Mouse (Mus musculus) activated CD4-positive, CD25-positive, alpha-beta regulatory T cell, adult 4 months (primary cell): ENCODE results near the gene Brwd1. TPM values are rescaled to one million over a fixed set of nuclear protein-coding genes. Genes with fewer than 3 reads are reported as not detected.
"Not testable (repeated sequence)": the region's sequence is repeated elsewhere in the genome, so short reads cannot be mapped to it uniquely, and the experiment has no call there.

Source experiments
- ATAC-seq: one replicate; pipeline ENCODE4 v1.8.0; 2017
- polyA plus RNA-seq, 2 experiments: library from polyadenylated mRNA; unstranded; fragments of 100-300 nt; shearing (Covaris generic); gene quantifications; one replicate each; pipeline ENCODE4 v1.2.1; 2017

The Brwd1 gene
- polyA plus RNA-seq, 2 experiments from 2014 or later = 31.3 to 31.5 TPM

GRCm38 (mm10) chr16:96080524-96080923 is 1.8 kb downstream of the Brwd1 start:
- no peak for ATAC-seq

DNA sequence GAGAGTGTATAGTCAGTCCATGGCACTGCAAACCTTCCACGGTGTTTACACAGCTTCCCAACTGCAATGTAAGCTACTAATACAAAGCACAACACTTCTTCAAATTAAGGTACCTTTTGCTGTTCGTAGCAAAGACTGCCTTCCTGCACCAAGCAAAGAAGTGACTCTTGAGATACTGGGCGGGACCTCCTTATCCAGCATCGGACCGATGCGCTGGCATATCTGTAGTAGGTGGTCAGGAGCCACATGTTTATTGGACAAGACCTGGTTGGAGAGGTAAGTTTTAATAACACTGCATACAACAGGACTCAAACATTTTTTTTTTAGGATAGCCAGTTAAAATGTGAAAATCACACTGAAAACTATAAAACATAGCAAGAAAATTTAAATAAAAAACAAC is 14.0 kb downstream of the Brwd1 start:
- no peak for ATAC-seq

GRCm38 (mm10) chr16:96066174-96066573 is 16.2 kb downstream of the Brwd1 start:
- ATAC-seq = no peak

DNA sequence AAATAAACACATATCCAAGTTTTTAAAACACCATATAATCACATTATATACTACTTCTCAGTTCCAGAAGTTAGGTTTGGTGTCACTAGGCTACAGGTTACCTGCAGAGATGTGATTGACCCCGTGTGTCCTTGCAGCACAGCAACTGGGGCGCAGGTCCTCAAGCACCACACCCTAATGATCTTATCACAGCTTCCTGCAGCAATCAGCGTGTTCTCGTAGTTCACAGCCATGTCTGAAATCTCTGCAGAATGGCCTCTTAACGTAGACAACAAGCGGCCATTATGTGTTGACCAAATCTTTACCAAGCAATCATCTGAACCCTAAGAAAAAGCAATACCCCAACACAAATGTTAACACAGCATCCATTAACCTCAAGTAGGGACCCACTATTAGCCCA is 17.7 kb downstream of the Brwd1 start:
- no peak for ATAC-seq

GRCm38 (mm10) chr16:96044096-96044495 is 38.2 kb downstream of the Brwd1 start:
- ATAC-seq = no peak

GRCm38 (mm10) chr16:96040691-96041090 is 41.6 kb downstream of the Brwd1 start:
- no peak for ATAC-seq

DNA sequence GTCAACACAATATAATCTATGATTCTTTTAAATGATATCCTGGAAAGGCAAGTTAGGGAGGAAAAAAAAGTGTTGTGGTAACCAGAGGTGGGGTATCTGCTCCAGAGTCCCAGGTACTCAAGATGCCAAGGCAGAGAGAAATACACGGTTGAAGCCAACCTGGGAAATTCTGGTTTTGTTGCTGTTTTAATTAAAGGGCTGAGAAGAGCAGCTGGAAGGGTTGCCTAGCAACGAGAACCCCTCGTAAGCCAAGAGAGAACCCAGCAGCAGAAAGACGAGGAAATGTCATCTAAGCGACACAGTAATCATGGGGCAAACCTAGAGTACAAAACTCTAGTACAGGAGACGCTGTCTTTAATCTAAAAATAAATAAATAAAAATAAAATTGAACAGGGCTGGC is 42.8 kb downstream of the Brwd1 start:
- no peak for ATAC-seq

DNA sequence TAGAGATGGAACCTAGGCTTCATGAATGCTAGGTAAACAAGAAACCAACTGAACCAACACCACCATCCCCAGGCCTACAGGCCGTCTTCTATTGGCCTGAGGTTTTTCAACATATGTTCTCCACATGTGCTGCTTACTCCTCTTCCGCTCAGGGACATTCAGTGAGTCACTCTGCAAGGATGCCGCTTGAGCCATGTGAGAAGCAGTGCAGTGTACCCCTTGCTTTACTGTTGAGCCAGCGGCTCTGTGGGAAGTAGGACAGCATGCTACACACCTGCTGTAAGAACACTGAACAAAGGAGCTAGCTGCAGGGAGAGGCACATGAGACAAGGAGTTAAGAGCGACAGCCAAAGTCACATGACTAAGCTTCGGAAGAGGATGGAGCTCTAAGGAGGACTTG is 47.9 kb downstream of the Brwd1 start:
- no peak for ATAC-seq

GRCm38 (mm10) chr16:96032368-96033043 is 49.8 kb downstream of the Brwd1 start:
- ATAC-seq = no peak

DNA sequence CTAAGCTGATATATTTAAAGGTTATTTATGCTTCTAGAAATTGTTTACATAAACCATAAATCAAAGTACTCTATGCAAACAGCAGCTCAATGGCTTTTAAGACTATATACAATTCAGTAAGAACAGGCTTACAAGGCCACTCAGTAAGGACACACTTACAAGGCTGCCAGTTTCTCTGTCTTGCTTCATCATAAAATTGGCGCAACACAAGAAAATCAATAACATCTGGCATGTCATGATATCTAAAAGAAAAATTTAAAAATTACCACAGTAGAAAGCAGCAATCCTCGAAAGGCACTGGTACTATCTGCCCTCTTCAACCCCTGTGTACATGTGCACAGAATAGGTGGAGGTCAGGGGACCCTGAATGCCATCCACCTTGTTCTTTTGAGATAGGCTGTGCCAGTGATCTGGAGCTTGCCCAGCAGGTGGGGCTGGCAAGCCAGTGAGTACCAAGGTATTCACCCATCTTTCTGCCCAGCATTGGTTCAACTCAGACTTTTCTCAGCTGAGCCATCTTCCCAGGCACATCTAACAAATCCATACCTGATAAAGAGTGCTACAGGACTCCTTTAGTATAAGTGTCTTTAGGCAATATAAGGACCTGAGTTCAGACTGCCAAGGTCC is 51.7 kb downstream of the Brwd1 start:
- no peak for ATAC-seq

DNA sequence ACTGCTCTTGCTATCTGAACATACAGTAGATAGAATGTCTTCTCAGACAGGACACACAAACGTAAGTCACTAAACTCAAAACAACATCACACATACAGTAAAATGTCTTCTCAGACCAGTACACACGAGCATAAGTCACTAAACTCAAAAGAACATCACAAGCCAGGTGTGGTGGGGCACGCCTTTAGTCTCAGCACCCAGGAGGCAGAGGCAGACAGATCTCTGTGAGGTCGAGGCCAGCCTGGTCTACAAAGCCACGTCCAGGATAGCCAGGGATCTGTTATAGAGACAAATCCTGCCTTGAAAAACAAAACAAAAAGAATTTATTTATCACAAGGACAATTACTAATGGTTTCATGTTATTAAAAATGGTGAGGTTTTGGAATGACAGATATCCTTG is 56.1 kb downstream of the Brwd1 start:
- no peak for ATAC-seq

DNA sequence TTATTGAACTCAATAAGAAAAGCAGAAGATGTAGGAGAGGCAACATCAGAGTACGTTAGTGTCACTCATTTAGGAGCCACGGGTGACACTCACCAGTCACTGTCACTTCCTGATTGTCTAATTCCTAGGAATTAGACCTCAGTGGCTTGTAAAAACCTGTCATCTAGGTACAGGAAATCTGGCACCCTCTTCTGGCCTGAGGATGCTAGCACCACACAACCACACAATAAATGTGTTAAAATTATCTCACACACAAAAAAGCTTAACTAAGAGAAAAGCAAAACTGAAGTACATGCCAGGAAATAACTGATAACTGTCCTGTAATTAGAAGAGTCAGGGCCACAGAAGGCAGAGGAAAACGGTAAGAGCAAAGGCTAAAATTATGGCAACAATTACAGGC is 57.1 kb downstream of the Brwd1 start:
- no peak for ATAC-seq

- ATAC-seq = no peak
These were observed 61.3 kb downstream of the Brwd1 start for GRCm38 (mm10) chr16:96021045-96021444.

- not testable (repeated sequence) for ATAC-seq
These were observed 73.2 kb downstream of the Brwd1 start for GRCm38 (mm10) chr16:96009124-96009523.

- ATAC-seq = not testable (repeated sequence)
These were observed 78.0 kb downstream of the Brwd1 start for GRCm38 (mm10) chr16:96004278-96004677.

- peak; percentile 89 for ATAC-seq
These were observed 83.0 kb downstream of the Brwd1 start for GRCm38 (mm10) chr16:95999291-95999690.

GRCm38 (mm10) chr16:95996156-95996555 is 86.2 kb downstream of the Brwd1 start:
- no peak for ATAC-seq

- ATAC-seq = not testable (repeated sequence)
These were observed 87.8 kb downstream of the Brwd1 start for GRCm38 (mm10) chr16:95994576-95994975.

DNA sequence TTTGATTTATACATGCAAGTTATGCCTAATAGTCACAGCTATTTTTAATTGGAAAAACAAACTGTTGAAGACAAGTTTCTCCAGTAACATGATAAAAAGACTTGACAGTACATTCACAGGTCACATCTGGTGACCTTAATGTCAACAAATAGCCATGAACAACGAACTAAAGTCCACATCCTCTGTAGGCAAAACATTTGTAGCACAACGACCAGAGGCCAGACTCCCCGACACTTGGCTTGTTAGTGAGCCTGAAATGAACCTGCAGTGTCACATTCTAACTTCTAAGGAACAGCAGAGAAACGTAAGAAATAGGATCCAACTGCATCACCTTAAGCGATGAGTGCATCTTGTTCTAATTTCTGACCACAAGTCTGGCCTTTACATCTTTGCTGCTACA is 89.7 kb downstream of the Brwd1 start:
- no peak for ATAC-seq

DNA sequence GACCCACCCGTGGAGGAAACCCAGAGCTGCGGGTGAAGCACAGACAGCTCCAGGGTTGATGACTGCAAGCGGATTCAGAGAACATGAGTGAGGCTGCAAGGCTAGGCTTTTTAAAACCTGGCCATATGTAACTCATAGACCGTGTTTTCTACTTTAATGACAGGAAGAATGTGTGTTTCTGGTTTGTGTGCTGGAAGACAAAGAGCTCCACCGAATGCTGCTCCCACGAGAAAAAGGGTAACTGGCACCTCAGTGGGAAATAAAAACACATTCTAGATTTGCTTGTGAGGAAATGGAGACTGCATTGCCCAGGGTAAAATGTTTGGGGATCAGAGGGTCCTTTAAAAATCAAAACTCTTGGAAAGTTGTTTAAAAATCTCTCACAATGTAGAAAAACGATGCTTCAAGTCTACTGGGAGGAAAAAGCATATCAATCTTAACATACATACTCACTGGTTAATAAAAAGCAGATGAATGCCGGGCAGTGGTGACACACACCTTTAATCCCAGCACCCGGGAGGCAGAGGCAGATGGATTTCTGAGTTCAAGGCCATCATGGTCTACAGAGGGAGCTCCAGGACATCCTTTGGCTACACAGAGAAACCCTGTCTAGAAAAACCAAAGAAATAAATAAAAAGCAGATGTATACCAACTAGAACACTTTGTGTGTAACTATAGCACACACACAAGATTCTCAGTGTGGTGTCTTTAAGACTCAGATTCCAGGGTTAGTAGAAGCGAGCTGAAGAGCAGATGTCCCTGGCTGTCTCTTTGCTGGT is 91.0 kb downstream of the Brwd1 start:
- no peak for ATAC-seq

- peak; percentile 85 for ATAC-seq
These were observed 91.7 kb downstream of the Brwd1 start, which contains the start of gene Psmg1 for GRCm38 (mm10) chr16:95990462-95991121. TSS of gene Psmg1 (minus strand) at chr16:95990960.

GRCm38 (mm10) chr16:95984911-95985310 is 97.4 kb downstream of the Brwd1 start:
- peak; percentile 79 for ATAC-seq

GRCm38 (mm10) chr16:95983601-95984000 is 98.7 kb downstream of the Brwd1 start:
- no peak for ATAC-seq
